Mouse (Mus musculus) embryo, embryonic 9.5 days (tissue): ENCODE results near the gene Icosl.
"Not testable (repeated sequence)": the region's sequence is repeated elsewhere in the genome, so short reads cannot be mapped to it uniquely, and the experiment has no call there.

Experiments used
- DNase-seq: peaks from one replicate; pipeline ENCODE4 v3.0.0-alpha.2; 2017; ENCODE audit errors: extremely low spot score

Icosl gene

GRCm38 (mm10) chr10:78115153-78115552 lies 46.1 kb downstream of the Icosl start:
- DNase-seq, result no peak

GRCm38 (mm10) chr10:78119422-78119821 lies 50.3 kb downstream of the Icosl start:
- no peak for DNase-seq

- DNase-seq, result not testable (repeated sequence)
These were observed 55.0 kb downstream of the Icosl start for GRCm38 (mm10) chr10:78124137-78124536.

GRCm38 (mm10) chr10:78125061-78125460 lies 56.0 kb downstream of the Icosl start:
- DNase-seq, result not testable (repeated sequence)

- no peak for DNase-seq
These were observed 57.2 kb downstream of the Icosl start for GRCm38 (mm10) chr10:78126311-78126710.

- no peak for DNase-seq
These were observed 58.2 kb downstream of the Icosl start for GRCm38 (mm10) chr10:78127046-78127870.

- no peak for DNase-seq
These were observed 58.8 kb downstream of the Icosl start for GRCm38 (mm10) chr10:78127931-78128330.

GRCm38 (mm10) chr10:78128647-78129046 lies 59.5 kb downstream of the Icosl start:
- no peak for DNase-seq

- DNase-seq, result no peak
These were observed 60.3 kb downstream of the Icosl start for GRCm38 (mm10) chr10:78129423-78129822.

- DNase-seq, result no peak
These were observed 60.9 kb downstream of the Icosl start for GRCm38 (mm10) chr10:78129998-78130397.
